Mouse (Mus musculus) liver, embryonic 14.5 days (tissue): ENCODE results near the gene Larp1.

Source experiments
- CTCF ChIP-seq: IDR thresholded peaks from 2 replicates; pipeline ENCODE4 v1.5.1; 2016; ENCODE audit warnings: antibody characterized with exemption, low read depth, control low read depth
- EP300 ChIP-seq: IDR thresholded peaks from 2 replicates; pipeline ENCODE4 v1.6.1; 2016; ENCODE audit warnings: antibody characterized with exemption, low read depth

- TF ChIP-seq CTCF (no peak), EP300 (no peak)
Observed at GRCm38 (mm10) chr11:58011813-58012212, 2.9 kb downstream of the Larp1 start.
